Mouse (Mus musculus): ENCODE measurements around the gene Trmt10c. TPM values are rescaled to one million over a fixed set of nuclear protein-coding genes. Genes with fewer than 3 reads are reported as not detected.

Gene Trmt10c
- polyA plus RNA-seq, 1 experiment from 2014 or later: 18.9 TPM

- H3K4me3 ChIP-seq (replicated peaks): no peak overlapping the region
- no peak overlapping the region for H3K9ac ChIP-seq (replicated peaks)
- no peak for ATAC-seq (ENCODE audit: low FRiP score)
- H3K4me1 ChIP-seq: no peaks in the 10 kb centered on the region
- H3K36me3 ChIP-seq: peaks cover 35% of the 10 kb centered on the region
- 96% methylated on average over 4 of the region's 4 CpGs for WGBS
- H3K27me3 ChIP-seq (replicated peaks): no peaks in the 10 kb centered on the region
- no peak overlapping the region for H3K27ac ChIP-seq (replicated peaks)
- no peaks in the 10 kb centered on the region for H3K9me3 ChIP-seq (replicated peaks)
- no peak overlapping the region for H3K4me2 ChIP-seq
Observed at GRCm38 (mm10) chr16:55990311-55990710, 47.3 kb downstream of the Trmt10c start.

- no peak for ATAC-seq (ENCODE audit: low FRiP score)
- Histone ChIP-seq H3K27ac (replicated peaks) (no peak overlapping the region), H3K36me3 (peaks cover 19% of the 10 kb centered on the region), H3K4me1 (no peaks in the 10 kb centered on the region), H3K27me3 (replicated peaks) (no peaks in the 10 kb centered on the region), H3K9ac (replicated peaks) (no peak overlapping the region), H3K9me3 (replicated peaks) (no peaks in the 10 kb centered on the region), H3K4me3 (replicated peaks) (no peak overlapping the region), H3K4me2 (no peak overlapping the region)
- 93% methylated on average over 3 of the region's 3 CpGs for WGBS
Observed at GRCm38 (mm10) chr16:55986001-55986400, 51.6 kb downstream of the Trmt10c start.

Small RNA genes within 50 kb of the gene (microRNA-seq; reads per million reads assigned to microRNA genes)
- not detected for gene Gm24047

Other genes with a start within 250 kb of the Trmt10c start
- gene Nfkbiz, start 198.9 kb downstream of the Trmt10c start, polyA plus RNA-seq (2015; fragmentation: Nextera tagmentation; extraction: Ambion mirVana): 2.0 and 3.3 TPM in 2 replicates
- gene Nxpe3, start 142.5 kb downstream of the Trmt10c start, polyA plus RNA-seq (2015; fragmentation: Nextera tagmentation; extraction: Ambion mirVana): 1.4 and 1.7 TPM in 2 replicates
- gene Cep97, start 103.0 kb downstream of the Trmt10c start, polyA plus RNA-seq (2015; fragmentation: Nextera tagmentation; extraction: Ambion mirVana): 11.0 and 12.3 TPM in 2 replicates
- gene Rpl24, start 71.5 kb downstream of the Trmt10c start, polyA plus RNA-seq (2015; fragmentation: Nextera tagmentation; extraction: Ambion mirVana): 485 and 506 TPM in 2 replicates
- 22.5 and 23.7 TPM in 2 replicates for gene Zbtb11, start 63.9 kb downstream of the Trmt10c start, polyA plus RNA-seq (2015; fragmentation: Nextera tagmentation; extraction: Ambion mirVana)
- 193 and 199 TPM in 2 replicates for gene Pcnp, start 8.1 kb downstream of the Trmt10c start, polyA plus RNA-seq (2015; fragmentation: Nextera tagmentation; extraction: Ambion mirVana)
- 41.8 and 46.9 TPM in 2 replicates for gene Senp7, start 10.5 kb upstream of the Trmt10c start, polyA plus RNA-seq (2015; fragmentation: Nextera tagmentation; extraction: Ambion mirVana)
- gene Impg2, start 166.5 kb upstream of the Trmt10c start, polyA plus RNA-seq (2015; fragmentation: Nextera tagmentation; extraction: Ambion mirVana): 0.17 and 0.19 TPM in 2 replicates